Mouse (Mus musculus): Measurements from ENCODE around the gene Iqcb1.

DNA sequence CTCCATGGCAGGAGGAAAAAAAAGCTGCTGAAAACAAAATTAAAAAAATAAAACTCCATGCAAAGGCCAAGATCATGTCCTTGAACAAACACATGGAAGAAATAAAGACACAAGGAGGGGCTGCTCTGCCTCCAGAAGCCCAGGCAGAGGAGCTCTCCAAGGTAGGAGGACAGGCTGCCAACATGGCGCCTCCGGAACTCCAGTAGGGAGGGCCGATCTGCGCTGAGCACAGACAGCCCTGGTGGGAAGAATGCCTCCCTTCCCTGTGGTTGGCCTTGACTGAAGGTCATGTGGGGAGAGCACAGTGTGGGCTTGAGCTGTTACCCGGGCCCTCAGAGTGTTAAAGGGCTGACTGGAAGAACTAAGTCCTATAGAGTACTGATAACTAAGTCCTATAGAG lies 59.4 kb downstream of the Iqcb1 start:
- no peak for TF ChIP-seq CTCF (IDR thresholded peaks at IDR 0.05; ENCODE audit: control insufficient read depth, insufficient read depth, low read length)
- TF ChIP-seq POLR2A (IDR thresholded peaks at IDR 0.05; ENCODE audit: borderline replicate concordance, control insufficient read depth, low read depth, low read length): no peak
